8 mouse cellular contexts compared by ENCODE assay signal in genomic region chr5:123626631-123627030, GRCm38 (mm10). TPM values are rescaled to one million over a fixed set of nuclear protein-coding genes. Genes with fewer than 3 reads are reported as not detected.
DNase-seq lines count a peak whose midpoint lies in the region; ATAC-seq and TF ChIP-seq lines count a peak whose summit lies in the region.

No protein-coding gene starts in this region.

- TF ChIP-seq CTCF in lung, adult 2 months (IDR thresholded peaks at IDR 0.05; ENCODE audit: insufficient read depth, low read length): peak; percentile 44; the same call in 1 of the 2 replicates

- peak; percentile 51 to 69; a peak in 3 of 4 replicates for ATAC-seq in hematopoietic stem cell, adult 5-6 weeks (replicated peaks in 1 of 2; ENCODE audit: insufficient read depth in 1 of 2, low FRiP score in 2 of 2, low TSS enrichment in 1 of 2, low read depth in 1 of 2, poor library complexity in 2 of 2, severe bottlenecking in 2 of 2)
- no peak for ATAC-seq in inflammation-experienced regulatory T-cells, adult 6 months

- H3K4me1 ChIP-seq in lung, adult 2 months (ENCODE audit: control insufficient read depth, insufficient read depth, low read length): no peaks in the 10 kb centered on the region

- WGBS in lung, adult 2 months: 11% methylated on average over 8 of the region's 8 CpGs

- peak; percentile 27 to 32 for DNase-seq in urinary bladder, adult 18-20 months (ENCODE audit: low spot score in 2 of 2)
- no peak for DNase-seq in urinary bladder, postnatal 10 days (ENCODE audit: low spot score)
- DNase-seq in adrenal gland, adult 18-20 months (ENCODE audit: low spot score in 2 of 2): peak; percentile 62 to 68
- peak; percentile 41 for DNase-seq in embryo, embryonic 11.5 days (ENCODE audit: low read depth, low spot score)
- DNase-seq in lung, adult 2 months: peak; percentile 50
- peak; percentile 72 for DNase-seq in retina, postnatal 7 days (ENCODE audit: low read depth, low spot score)

- no peak overlapping the region for H3K4me3 ChIP-seq in lung, adult 2 months (replicated peaks; ENCODE audit: extremely low read depth, low read depth, low read length)

- no peak for TF ChIP-seq POLR2A in lung, adult 2 months (IDR thresholded peaks at IDR 0.05; ENCODE audit: borderline replicate concordance, extremely low read depth, low read depth, low read length)

RNA-seq across cellular contexts. Expression of gene Vps33a, which starts 53.8 kb away (rescaled TPM):
- total RNA-seq in adrenal gland, adult 18-20 months (2021): 10 to 100 TPM; 43.8 to 49.3 TPM
- 19.9 and 21.8 TPM in 2 replicates for total RNA-seq in hematopoietic stem cell, adult 5-6 weeks (2017)
- polyA plus RNA-seq in lung, adult 2 months (2012; rRNA removed): 12.9 and 15.9 TPM in 2 replicates
- 10 to 100 TPM; 39.4 to 43.7 (median 42.1) TPM for polyA plus RNA-seq in inflammation-experienced regulatory T-cells, adult 6 months (2017; shearing (Covaris generic))

RNA-seq across cellular contexts. Expression of gene Clip1, which starts 57.8 kb away (rescaled TPM):
- total RNA-seq in adrenal gland, adult 18-20 months (2021): 10 to 100 TPM; 66.0 to 74.2 TPM
- 105 and 149 TPM in 2 replicates for total RNA-seq in hematopoietic stem cell, adult 5-6 weeks (2017)
- 30.3 and 49.8 TPM in 2 replicates for polyA plus RNA-seq in lung, adult 2 months (2012; rRNA removed)
- polyA plus RNA-seq in inflammation-experienced regulatory T-cells, adult 6 months (2017; shearing (Covaris generic)): 10 to 100 TPM; 41.5 to 56.4 (median 51.1) TPM
